Mouse (Mus musculus): ENCODE measurements around the gene Pkp1.

DNA sequence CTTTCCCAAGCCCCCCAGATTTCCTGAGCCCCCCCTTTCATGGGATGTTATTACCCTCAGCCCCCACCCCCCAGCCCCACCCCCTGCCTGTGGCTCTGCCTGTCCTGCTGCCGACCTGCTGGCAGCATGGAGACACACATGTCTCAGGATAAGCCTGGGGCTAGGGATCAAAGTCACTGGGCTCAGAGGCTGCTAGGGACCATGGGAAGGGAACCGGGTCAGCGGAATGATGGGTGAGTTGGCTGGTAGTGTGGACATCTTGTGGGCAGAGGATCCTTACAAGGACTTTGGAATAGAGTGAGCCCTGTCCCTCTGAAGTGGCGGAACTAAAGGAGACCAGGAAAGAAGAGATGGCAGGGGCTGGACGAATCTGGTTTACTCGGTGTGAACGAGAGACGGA, 84.0 kb downstream of the Pkp1 start:
- TF ChIP-seq CTCF (IDR thresholded peaks at IDR 0.05; ENCODE audit: extremely low read depth, insufficient read depth, insufficient read length, insufficient replicate concordance) (no peak), POLR2A (IDR thresholded peaks at IDR 0.05; ENCODE audit: low read depth, low read length) (no peak)

All from spleen, adult 2 months (tissue).